Mouse (Mus musculus) forebrain, embryonic 14.5 days (tissue): ENCODE measurements around the gene Dync1li2. TPM values are rescaled to one million over a fixed set of nuclear protein-coding genes. Genes with fewer than 3 reads are reported as not detected.

Source experiments
- ATAC-seq: fragments of 200-750 bp; cut with Nextera tagmentation; 2 replicates; pipeline ENCODE4 v1.8.0; 2017; ENCODE audit warnings: mild to moderate bottlenecking, moderate library complexity
- DNase-seq: peaks from one replicate; pipeline ENCODE4 v3.0.0-alpha.2; 2015; ENCODE audit warnings: low spot score
- H3K27ac ChIP-seq: fragments of 300-500 bp; sonication (generic); 2 replicates; pipeline ENCODE4 v1.5.1; 2014; ENCODE audit warnings: low read depth, mild to moderate bottlenecking, control low read depth, low read length, moderate library complexity
- H3K27me3 ChIP-seq: fragments of 300-500 bp; sonication (generic); replicated peaks from 2 replicates; pipeline ENCODE4 v1.6.1; 2014; ENCODE audit warnings: low read length, control low read depth, mixed read lengths; ENCODE audit not compliant: control insufficient read depth, insufficient read depth
- H3K36me3 ChIP-seq: fragments of 300-500 bp; sonication (generic); 2 replicates; pipeline ENCODE4 v1.6.1; 2014; ENCODE audit warnings: low read length, control low read depth; ENCODE audit not compliant: control insufficient read depth, insufficient read depth
- H3K4me1 ChIP-seq: fragments of 300-500 bp; sonication (generic); 2 replicates; pipeline ENCODE4 v1.6.1; 2014; ENCODE audit warnings: antibody characterized with exemption, low read length, control low read depth; ENCODE audit not compliant: control insufficient read depth, insufficient read depth
- H3K4me2 ChIP-seq: fragments of 300-500 bp; sonication (generic); 2 replicates; pipeline ENCODE4 v1.6.1; 2014; ENCODE audit warnings: mild to moderate bottlenecking, control low read depth, low read length
- H3K4me3 ChIP-seq: fragments of 300-500 bp; sonication (generic); 2 replicates; pipeline ENCODE4 v1.5.1; 2014; ENCODE audit warnings: low read depth, low read length, control low read depth
- H3K9ac ChIP-seq: fragments of 300-500 bp; sonication (generic); 2 replicates; pipeline ENCODE4 v1.6.1; 2014; ENCODE audit warnings: mild to moderate bottlenecking, low read length, control low read depth, moderate library complexity
- H3K9me3 ChIP-seq: fragments of 300-500 bp; sonication (generic); replicated peaks from 2 replicates; pipeline ENCODE4 v1.6.1; 2016; ENCODE audit warnings: low read length, control low read depth, mixed read lengths; ENCODE audit not compliant: control insufficient read depth
- WGBS: fragments of 180-500 bp; shearing (Covaris S2); extraction: QIAGEN DNeasy Blood & Tissue Kit; methylation state at CpG from one replicate; pipeline ENCODE4 v1.1.7; 2014; 5-methylcytosine and 5-hydroxymethylcytosine counted together
- polyA plus RNA-seq: library from polyadenylated mRNA; unstranded; fragments of >200 nt; fragmentation: Nextera tagmentation; extraction: Ambion mirVana; gene quantifications from 2 replicates; pipeline ENCODE4 v1.2.1, GENCODE M21; 2014

The Dync1li2 gene
- polyA plus RNA-seq, 1 experiment from 2014 or later: 61.1 TPM

GRCm38 (mm10) chr8:104410628-104411273 lies 32.1 kb downstream of the Dync1li2 start:
- no peaks in the 10 kb centered on the region for H3K4me1 ChIP-seq
- DNase-seq: no peak
- no peak overlapping the region for H3K27ac ChIP-seq
- no peaks in the 10 kb centered on the region for H3K9me3 ChIP-seq
- no peaks in the 10 kb centered on the region for H3K27me3 ChIP-seq
- ATAC-seq: no peak
- H3K36me3 ChIP-seq: 0 out of 2 replicates have a peak, but pooled peaks cover 8% of the 10 kb centered on the region
- H3K9ac ChIP-seq: no peak overlapping the region
- H3K4me3 ChIP-seq: no peak overlapping the region
- H3K4me2 ChIP-seq: no peak overlapping the region
- WGBS: 28% methylated on average over 7 of the region's 7 CpGs

GRCm38 (mm10) chr8:104408328-104409110 lies 34.3 kb downstream of the Dync1li2 start:
- ATAC-seq: no peak
- 90% methylated on average over 7 of the region's 7 CpGs for WGBS
- Histone ChIP-seq H3K27me3 (no peaks in the 10 kb centered on the region), H3K27ac (no peak overlapping the region), H3K9me3 (no peaks in the 10 kb centered on the region), H3K36me3 (no peaks in the 10 kb centered on the region), H3K4me1 (no peaks in the 10 kb centered on the region), H3K9ac (no peak overlapping the region), H3K4me2 (no peak overlapping the region), H3K4me3 (no peak overlapping the region)
- DNase-seq: no peak

GRCm38 (mm10) chr8:104406340-104407128 lies 36.3 kb downstream of the Dync1li2 start:
- no peak overlapping the region for H3K27ac ChIP-seq
- ATAC-seq: no peak
- no peaks in the 10 kb centered on the region for H3K9me3 ChIP-seq
- no peak overlapping the region for H3K9ac ChIP-seq
- no peaks in the 10 kb centered on the region for H3K36me3 ChIP-seq
- H3K4me1 ChIP-seq: no peaks in the 10 kb centered on the region
- H3K4me3 ChIP-seq: no peak overlapping the region
- no peak overlapping the region for H3K4me2 ChIP-seq
- no peaks in the 10 kb centered on the region for H3K27me3 ChIP-seq
- WGBS: 87% methylated on average over 6 of the region's 6 CpGs
- DNase-seq: no peak

GRCm38 (mm10) chr8:104405430-104406187 lies 37.2 kb downstream of the Dync1li2 start:
- Histone ChIP-seq H3K4me1 (no peaks in the 10 kb centered on the region), H3K9me3 (no peaks in the 10 kb centered on the region), H3K4me2 (no peak overlapping the region), H3K27ac (no peak overlapping the region), H3K4me3 (no peak overlapping the region), H3K36me3 (no peaks in the 10 kb centered on the region), H3K9ac (no peak overlapping the region), H3K27me3 (no peaks in the 10 kb centered on the region)
- DNase-seq: no peak
- ATAC-seq: no peak
- 81% methylated on average over 15 of the region's 15 CpGs for WGBS

GRCm38 (mm10) chr8:104403596-104403995 lies 39.3 kb downstream of the Dync1li2 start:
- no peak overlapping the region for H3K9ac ChIP-seq
- ATAC-seq: no peak
- no peak overlapping the region for H3K4me2 ChIP-seq
- no peak overlapping the region for H3K4me3 ChIP-seq
- H3K9me3 ChIP-seq: no peaks in the 10 kb centered on the region
- no peaks in the 10 kb centered on the region for H3K27me3 ChIP-seq
- H3K36me3 ChIP-seq: no peaks in the 10 kb centered on the region
- no peak for DNase-seq
- WGBS: 76% methylated on average over 3 of the region's 3 CpGs
- no peak overlapping the region for H3K27ac ChIP-seq
- no peaks in the 10 kb centered on the region for H3K4me1 ChIP-seq

- peak; percentile 68 for DNase-seq
- peaks cover 15% of the 10 kb centered on the region for H3K4me1 ChIP-seq
- WGBS: 6% methylated on average over 16 of the region's 54 CpGs
- H3K4me2 ChIP-seq: peak within 1 kb of the TSS; percentile 94
- peak within 1 kb of the TSS; percentile 68; the same call in 1 of the 2 replicates for H3K27ac ChIP-seq
- H3K4me3 ChIP-seq: peak within 1 kb of the TSS; percentile 77
- H3K27me3 ChIP-seq: no peaks in the 10 kb centered on the region
- ATAC-seq: peak; percentile 87
- no peaks in the 10 kb centered on the region for H3K36me3 ChIP-seq
- H3K9me3 ChIP-seq: no peaks in the 10 kb centered on the region
- H3K9ac ChIP-seq: peak within 1 kb of the TSS; percentile 87
Measured at GRCm38 (mm10) chr8:104395703-104396357, 47.0 kb downstream of the Dync1li2 start, which contains the start of gene Cmtm4. TSS of gene Cmtm4 (minus strand) at chr8:104395807.

GRCm38 (mm10) chr8:104394801-104395702 lies 47.8 kb downstream of the Dync1li2 start:
- Histone ChIP-seq H3K27ac (peak overlapping the region; percentile 68; the same call in 1 of the 2 replicates), H3K4me1 (peaks cover 15% of the 10 kb centered on the region), H3K4me2 (peak overlapping the region; percentile 94), H3K9me3 (no peaks in the 10 kb centered on the region), H3K9ac (peak overlapping the region; percentile 87), H3K4me3 (peak overlapping the region; percentile 77), H3K36me3 (no peaks in the 10 kb centered on the region), H3K27me3 (no peaks in the 10 kb centered on the region)
- peak; percentile 57 for DNase-seq
- ATAC-seq: peak; percentile 75
- under 1% methylated on average over 76 of the region's 82 CpGs for WGBS
